8 mouse cellular contexts compared by ENCODE assay signal in genomic region chr2:91264711-91265681, GRCm38 (mm10). TPM values are rescaled to one million over a fixed set of nuclear protein-coding genes. Genes with fewer than 3 reads are reported as not detected.
DNase-seq lines count a peak whose midpoint lies in the region; ATAC-seq and TF ChIP-seq lines count a peak whose summit lies in the region.

Gene Arfgap2, plus strand, starts transcription at chr2:91264974.

- peak within 1 kb of the TSS; percentile 96 for H3K9ac ChIP-seq in embryonic facial prominence, embryonic 13.5 days
- H3K9ac ChIP-seq in limb, embryonic 12.5 days (replicated peaks) = peak within 1 kb of the TSS; percentile 87
- H3K9ac ChIP-seq in midbrain, embryonic 15.5 days = peak within 1 kb of the TSS; percentile 82

- peak within 1 kb of the TSS; percentile 82 for H3K4me2 ChIP-seq in embryonic facial prominence, embryonic 13.5 days
- H3K4me2 ChIP-seq in limb, embryonic 12.5 days = peak within 1 kb of the TSS; percentile 75
- peak within 1 kb of the TSS; percentile 90 for H3K4me2 ChIP-seq in midbrain, embryonic 15.5 days

- 2% methylated on average over 72 of the region's 72 CpGs for WGBS in embryonic facial prominence, embryonic 13.5 days
- WGBS in kidney, adult 2 months = under 1% methylated on average over 72 of the region's 72 CpGs
- 1% methylated on average over 72 of the region's 72 CpGs for WGBS in limb, embryonic 12.5 days
- 1% methylated on average over 72 of the region's 72 CpGs for WGBS in midbrain, embryonic 15.5 days
- WGBS in spleen, adult 2 months = 3% methylated on average over 72 of the region's 72 CpGs

- peak within 1 kb of the TSS; percentile 93 for H3K27ac ChIP-seq in embryonic facial prominence, embryonic 13.5 days
- peak within 1 kb of the TSS; percentile 77 for H3K27ac ChIP-seq in kidney, adult 2 months (ENCODE audit: insufficient read depth, low read depth, low read length)
- peak within 1 kb of the TSS; percentile 95 for H3K27ac ChIP-seq in limb, embryonic 12.5 days
- peak within 1 kb of the TSS; percentile 93 for H3K27ac ChIP-seq in midbrain, embryonic 15.5 days
- H3K27ac ChIP-seq in spleen, adult 2 months (ENCODE audit: insufficient read depth, low read length) = peak within 1 kb of the TSS; percentile 86

- peaks cover 65% of the 10 kb centered on the region for H3K36me3 ChIP-seq in embryonic facial prominence, embryonic 13.5 days
- H3K36me3 ChIP-seq in kidney, adult 2 months (ENCODE audit: control insufficient read depth, insufficient read depth, low read length) = peaks cover 4% of the 10 kb centered on the region; the same call in 1 of the 2 replicates
- H3K36me3 ChIP-seq in limb, embryonic 12.5 days = peaks cover 75% of the 10 kb centered on the region
- peaks cover 29% of the 10 kb centered on the region for H3K36me3 ChIP-seq in midbrain, embryonic 15.5 days (replicated peaks)
- H3K36me3 ChIP-seq in spleen, adult 2 months (ENCODE audit: control insufficient read depth, insufficient read depth, low read length) = peaks cover 23% of the 10 kb centered on the region

- TF ChIP-seq CTCF in kidney, adult 2 months (conservative IDR thresholded peaks at IDR 0.05; ENCODE audit: insufficient read depth, insufficient read length, low read depth, low read length) = no peak
- TF ChIP-seq CTCF in spleen, adult 2 months (IDR thresholded peaks at IDR 0.05; ENCODE audit: extremely low read depth, insufficient read depth, insufficient read length, insufficient replicate concordance) = no peak

- ATAC-seq in embryonic facial prominence, embryonic 13.5 days (ENCODE audit: insufficient number of reproducible peaks, insufficient read depth, low FRiP score, low TSS enrichment, low read depth) = peak; percentile 97
- ATAC-seq in limb, embryonic 12.5 days (ENCODE audit: insufficient number of reproducible peaks, insufficient read depth, low FRiP score, low TSS enrichment, low read depth) = peak; percentile 98
- ATAC-seq in midbrain, embryonic 15.5 days (replicated peaks) = peak; percentile 99

- peak; percentile 42 for TF ChIP-seq POLR2A in kidney, adult 2 months (IDR thresholded peaks at IDR 0.05; ENCODE audit: low read depth, low read length)
- TF ChIP-seq POLR2A in spleen, adult 2 months (IDR thresholded peaks at IDR 0.05; ENCODE audit: low read depth, low read length) = peak; percentile 66

- H3K4me3 ChIP-seq in embryonic facial prominence, embryonic 13.5 days = peak within 1 kb of the TSS; percentile 86
- H3K4me3 ChIP-seq in kidney, adult 2 months (ENCODE audit: insufficient read depth, low read depth, low read length) = peak within 1 kb of the TSS; percentile 64
- H3K4me3 ChIP-seq in limb, embryonic 12.5 days (replicated peaks) = peak within 1 kb of the TSS; percentile 85
- H3K4me3 ChIP-seq in midbrain, embryonic 15.5 days = peak within 1 kb of the TSS; percentile 71
- H3K4me3 ChIP-seq in spleen, adult 2 months (ENCODE audit: extremely low read depth, insufficient read depth, insufficient read length) = peak within 1 kb of the TSS; percentile 92

- no peaks in the 10 kb centered on the region for H3K27me3 ChIP-seq in embryonic facial prominence, embryonic 13.5 days
- no peaks in the 10 kb centered on the region for H3K27me3 ChIP-seq in kidney, adult 2 months (replicated peaks; ENCODE audit: control insufficient read depth, insufficient read depth, low read length)
- no peaks in the 10 kb centered on the region for H3K27me3 ChIP-seq in limb, embryonic 12.5 days
- H3K27me3 ChIP-seq in midbrain, embryonic 15.5 days (replicated peaks) = no peaks in the 10 kb centered on the region
- H3K27me3 ChIP-seq in spleen, adult 2 months (ENCODE audit: control insufficient read depth, insufficient read depth, low read length) = no peaks in the 10 kb centered on the region

- H3K4me1 ChIP-seq in embryonic facial prominence, embryonic 13.5 days = peaks cover 19% of the 10 kb centered on the region
- peaks cover 9% of the 10 kb centered on the region; the same call in 1 of the 2 replicates for H3K4me1 ChIP-seq in kidney, adult 2 months (ENCODE audit: control insufficient read depth, insufficient read depth, low read length)
- H3K4me1 ChIP-seq in limb, embryonic 12.5 days (replicated peaks) = peaks cover 19% of the 10 kb centered on the region
- H3K4me1 ChIP-seq in midbrain, embryonic 15.5 days = peaks cover 20% of the 10 kb centered on the region
- peaks cover 7% of the 10 kb centered on the region; the same call in 1 of the 2 replicates for H3K4me1 ChIP-seq in spleen, adult 2 months (ENCODE audit: control insufficient read depth, insufficient read depth, insufficient read length)

- peak; percentile 97 for DNase-seq in 3134 (ENCODE audit: extremely low read depth, insufficient read length, low spot score)
- DNase-seq in adrenal gland, postnatal 36 days = peak; percentile 98
- DNase-seq in heart, adult 18-20 months = peak; percentile 98 to 99
- peak; percentile 100 for DNase-seq in kidney, adult 2 months
- peak; percentile 88 to 95 for DNase-seq in spleen, adult 2 months (ENCODE audit: low read depth in 1 of 2, low spot score in 2 of 2)

- no peaks in the 10 kb centered on the region for H3K9me3 ChIP-seq in embryonic facial prominence, embryonic 13.5 days
- no peaks in the 10 kb centered on the region for H3K9me3 ChIP-seq in limb, embryonic 12.5 days
- H3K9me3 ChIP-seq in midbrain, embryonic 15.5 days = no peaks in the 10 kb centered on the region

RNA-seq across cellular contexts. Expression of gene Arfgap2, which starts in this region (rescaled TPM):
- total RNA-seq in adrenal gland, postnatal 36 days (2021) = 10 to 100 TPM; 88.2 to 94.6 TPM
- 81.8 and 90.6 TPM in 2 replicates for polyA plus RNA-seq in embryonic facial prominence, embryonic 13.5 days (2015; fragmentation: Nextera tagmentation; extraction: Ambion mirVana)
- 10 to 100 TPM; 52.1 to 54.1 TPM for total RNA-seq in heart, adult 18-20 months (2021)
- polyA plus RNA-seq in kidney, adult 2 months (2012; rRNA removed) = 32.7 and 38.4 TPM in 2 replicates
- polyA plus RNA-seq in limb, embryonic 12.5 days (2016; fragmentation: Nextera tagmentation; extraction: Ambion mirVana) = 99.9 and 108 TPM in 2 replicates
- 76.0 and 76.1 TPM in 2 replicates for polyA plus RNA-seq in midbrain, embryonic 15.5 days (2015; fragmentation: Nextera tagmentation; extraction: Ambion mirVana)
- polyA plus RNA-seq in spleen, adult 2 months (2012; rRNA removed) = 32.0 and 32.7 TPM in 2 replicates

Comparison
In these comparisons a context has a peak if more than half of its experiments do, and no peak if none do; other contexts are left out.
1. Peak in every context shown above with its lines: DNase-seq, ATAC-seq, H3K4me3 ChIP-seq and H3K27ac ChIP-seq.